Mouse (Mus musculus) adrenal gland, postnatal 25 days (tissue): ENCODE data around the gene Gm43552. TPM values are rescaled to one million over a fixed set of nuclear protein-coding genes. Genes with fewer than 3 reads are reported as not detected.
"Not testable (repeated sequence)": the region's sequence is repeated elsewhere in the genome, so short reads cannot be mapped to it uniquely, and the experiment has no call there.

Experiments
- DNase-seq: peaks from one replicate; pipeline ENCODE4 v3.0.0; 2021; ENCODE audit warnings: mixed read lengths
- long read RNA-seq: library from polyadenylated mRNA; stranded (forward); transcript quantifications from one replicate; pipeline ENCODE4 v2.0.0, GENCODE M21; 2021
- total RNA-seq: library from RNA; stranded (reverse); gene quantifications from 2 replicates; pipeline ENCODE4 v1.2.3, GENCODE M21; 2021

Gene Gm43552
- 10.4 TPM in 1 of 2 replicates, not detected in the other for total RNA-seq
- long read RNA-seq = 0 reads

- DNase-seq = peak; percentile 97
Measured at GRCm38 (mm10) chr5:65492716-65493531, at the start of gene Gm43552. Gene Gm43552 (minus strand): TSS chr5:65492833.

GRCm38 (mm10) chr5:65541889-65542288 lies 49.3 kb upstream of the Gm43552 start:
- no peak for DNase-seq

DNA sequence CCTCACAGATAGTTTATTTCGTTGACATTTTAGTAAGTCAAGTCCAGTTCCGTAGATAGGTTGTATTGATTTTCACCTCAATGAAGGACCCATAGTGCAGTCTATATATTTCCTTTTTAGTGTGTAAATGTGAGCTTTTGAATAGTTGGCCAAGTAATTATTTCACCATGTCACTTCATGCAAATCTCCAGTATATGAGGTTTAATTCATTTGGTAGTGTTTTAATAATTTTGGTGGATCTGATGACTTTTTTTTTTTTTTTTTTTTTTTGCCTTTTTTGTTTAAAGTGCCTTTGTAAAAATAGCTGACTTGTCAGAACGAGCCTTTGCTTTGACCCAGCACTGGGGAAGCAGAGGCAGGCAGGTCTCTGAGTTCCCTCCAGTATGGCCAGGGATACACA lies 47.2 kb upstream of the Gm43552 start:
- no peak for DNase-seq

DNA sequence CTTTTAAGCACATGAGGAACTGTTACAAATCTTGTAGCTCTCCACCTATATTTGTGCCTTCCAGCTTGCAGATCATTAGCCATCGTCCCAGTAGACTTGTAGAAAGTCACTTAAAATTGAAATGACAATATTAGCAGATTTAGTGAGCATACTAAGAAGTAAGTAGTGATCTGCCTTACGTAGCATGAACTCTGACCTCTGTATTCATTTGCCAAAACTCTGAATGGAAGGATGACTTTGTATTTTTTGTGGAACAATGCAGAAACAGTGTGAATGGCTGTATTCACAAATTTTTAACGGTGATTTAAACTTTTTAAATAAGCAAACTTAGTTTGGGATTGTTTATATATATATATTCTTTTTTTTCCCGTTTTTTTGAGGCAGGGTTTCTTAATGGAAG lies 46.2 kb upstream of the Gm43552 start:
- DNase-seq = no peak

GRCm38 (mm10) chr5:65538121-65538520 lies 45.5 kb upstream of the Gm43552 start:
- no peak for DNase-seq

GRCm38 (mm10) chr5:65537420-65538071 lies 44.9 kb upstream of the Gm43552 start:
- peak; percentile 72 for DNase-seq

GRCm38 (mm10) chr5:65536751-65537419 lies 44.3 kb upstream of the Gm43552 start, which contains the start of the genes Smim14 and Ube2k:
Gene Smim14 (minus strand): TSS chr5:65537184.
Gene Ube2k (plus strand): TSS chr5:65537233.
- peak; percentile 96 for DNase-seq

- DNase-seq = not testable (repeated sequence)
Measured at GRCm38 (mm10) chr5:65536068-65536465, 43.4 kb upstream of the Gm43552 start.

- DNase-seq = no peak
Measured at GRCm38 (mm10) chr5:65535457-65536067, 42.9 kb upstream of the Gm43552 start.

GRCm38 (mm10) chr5:65534496-65534895 lies 41.9 kb upstream of the Gm43552 start:
- no peak for DNase-seq

GRCm38 (mm10) chr5:65531283-65531682 lies 38.6 kb upstream of the Gm43552 start:
- DNase-seq = no peak

DNA sequence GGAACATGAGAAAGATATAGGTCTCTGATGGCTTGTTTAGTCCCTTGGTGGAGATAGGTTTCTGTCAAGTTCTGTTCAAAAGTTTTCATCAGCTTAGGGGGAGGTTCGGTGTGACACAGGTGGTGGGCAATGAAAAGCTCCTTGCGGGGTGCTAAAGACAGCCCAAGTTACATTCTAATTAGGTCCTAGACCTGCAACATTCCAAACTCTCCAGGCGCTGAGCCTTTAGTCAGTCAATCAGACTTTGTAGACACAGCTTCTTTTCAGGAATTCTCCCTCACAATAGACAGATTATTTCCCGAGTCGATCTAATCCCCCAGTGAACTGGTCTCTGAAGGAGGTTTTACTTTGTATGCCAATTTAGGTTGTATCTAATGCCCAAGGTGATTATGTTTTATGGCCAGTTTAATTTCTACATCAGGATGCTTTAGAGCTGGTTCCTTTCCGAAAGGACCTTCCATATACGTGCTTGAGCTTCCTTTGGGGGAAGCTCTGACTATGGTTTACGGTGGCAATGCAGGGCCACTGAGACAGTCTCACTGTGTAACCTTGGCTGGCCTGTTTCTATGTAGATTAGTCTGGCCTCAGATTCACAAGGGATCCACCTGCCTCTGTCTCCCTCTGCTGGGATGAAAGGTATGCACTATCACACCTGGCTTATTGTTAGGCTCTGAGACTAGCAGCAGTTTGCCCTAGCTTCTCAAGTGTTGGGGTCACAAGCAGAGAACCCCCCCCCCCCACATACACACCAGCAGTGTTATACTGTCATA lies 33.2 kb upstream of the Gm43552 start:
- DNase-seq = no peak

DNA sequence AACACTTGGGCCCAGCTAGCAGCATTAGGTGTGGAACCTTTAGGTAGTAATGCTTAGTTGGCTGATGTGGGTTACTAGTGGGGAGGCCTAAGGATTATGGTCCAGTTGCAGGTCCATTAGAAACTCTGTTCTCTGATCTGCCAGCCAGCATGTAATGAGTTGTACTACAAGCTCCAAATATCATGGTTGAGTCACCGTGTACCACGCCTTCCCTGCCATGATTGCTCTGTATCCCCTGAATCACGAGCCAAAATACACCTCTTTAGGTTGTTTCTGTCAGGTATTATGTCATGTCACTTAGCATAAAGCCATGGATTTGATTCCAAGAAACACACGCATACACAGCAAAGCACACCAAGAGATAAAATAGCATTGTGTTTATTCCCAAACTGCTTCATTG lies 32.2 kb upstream of the Gm43552 start:
- DNase-seq = no peak

GRCm38 (mm10) chr5:65521803-65522202 lies 29.2 kb upstream of the Gm43552 start:
- DNase-seq = no peak

GRCm38 (mm10) chr5:65514635-65515278 lies 22.1 kb upstream of the Gm43552 start:
- DNase-seq = no peak

DNA sequence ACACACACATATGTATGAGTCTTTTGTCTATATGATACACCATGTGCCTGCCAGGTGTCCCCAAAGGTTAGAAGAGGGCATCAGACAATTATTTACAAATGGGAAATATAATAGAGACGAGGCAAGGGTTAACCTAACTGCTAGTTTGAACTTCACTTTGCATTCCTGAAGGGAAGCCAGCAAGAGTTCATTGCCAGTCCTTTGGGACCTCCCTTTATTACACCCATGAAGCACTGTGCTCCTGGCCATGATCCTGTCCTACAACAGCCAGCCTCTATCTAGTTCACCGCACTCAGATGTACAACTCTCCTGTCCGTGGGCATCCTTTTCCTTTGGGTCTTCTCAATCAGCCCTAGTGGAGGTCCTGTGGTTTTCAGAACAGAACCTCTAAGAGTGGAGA lies 20.9 kb upstream of the Gm43552 start:
- DNase-seq = no peak

DNA sequence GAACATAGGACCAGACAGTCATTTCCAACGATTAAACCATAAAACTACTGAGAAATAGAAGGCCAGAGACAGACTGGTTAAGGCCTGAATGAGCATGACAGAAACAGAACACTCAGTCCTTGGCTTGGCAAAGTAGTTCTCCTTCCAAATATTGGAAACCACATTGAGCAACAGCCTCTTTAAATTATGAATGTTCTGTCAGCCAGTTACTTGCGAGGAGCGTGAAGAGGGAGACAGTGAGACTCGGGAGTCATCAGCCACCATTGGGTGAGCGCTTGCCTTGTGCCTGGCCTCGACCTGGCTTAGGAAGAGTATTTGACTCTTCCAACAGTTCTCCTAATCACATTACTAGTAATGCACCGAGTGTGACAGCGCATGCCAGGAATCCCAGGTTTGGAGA lies 15.8 kb upstream of the Gm43552 start:
- no peak for DNase-seq

- peak; percentile 47 for DNase-seq
Measured at GRCm38 (mm10) chr5:65505786-65506185, 13.2 kb upstream of the Gm43552 start.

- DNase-seq = no peak
Measured at GRCm38 (mm10) chr5:65501407-65501806, 8.8 kb upstream of the Gm43552 start.

- no peak for DNase-seq
Measured at GRCm38 (mm10) chr5:65500231-65500630, 7.6 kb upstream of the Gm43552 start.
